Mouse (Mus musculus) limb, embryonic 14.5 days (tissue): ENCODE measurements around the gene Iqca. TPM values are rescaled to one million over a fixed set of nuclear protein-coding genes. Genes with fewer than 3 reads are reported as not detected.

ENCODE experiments used
- ATAC-seq: fragments of 200-750 bp; cut with Nextera tagmentation; 2 replicates; pipeline ENCODE4 v1.8.0; 2017; ENCODE audit warnings: low read depth, moderate number of reproducible peaks, moderate TSS enrichment; ENCODE audit not compliant: low FRiP score
- DNase-seq: peaks from one replicate; pipeline ENCODE4 v3.0.0-alpha.2; 2015; ENCODE audit warnings: low spot score
- H3K27ac ChIP-seq: fragments of 300-500 bp; sonication (generic); replicated peaks from 2 replicates; pipeline ENCODE4 v1.5.1; 2014; ENCODE audit warnings: low read depth, mild to moderate bottlenecking, low read length, moderate library complexity, mixed read lengths
- H3K27me3 ChIP-seq: fragments of 300-500 bp; sonication (generic); 2 replicates; pipeline ENCODE4 v1.6.1; 2014; ENCODE audit warnings: low read length, mixed read lengths; ENCODE audit not compliant: control insufficient read depth, insufficient read depth
- H3K36me3 ChIP-seq: fragments of 300-500 bp; sonication (generic); 2 replicates; pipeline ENCODE4 v1.6.1; 2014; ENCODE audit warnings: mild to moderate bottlenecking, low read length, moderate library complexity, mixed read lengths; ENCODE audit not compliant: control insufficient read depth, insufficient read depth
- H3K4me1 ChIP-seq: fragments of 300-500 bp; sonication (generic); 2 replicates; pipeline ENCODE4 v1.6.1; 2014; ENCODE audit warnings: antibody characterized with exemption, low read length, mixed read lengths; ENCODE audit not compliant: control insufficient read depth, insufficient read depth
- H3K4me2 ChIP-seq: fragments of 300-500 bp; sonication (generic); replicated peaks from 2 replicates; pipeline ENCODE4 v1.6.1; 2014; ENCODE audit warnings: low read depth, mild to moderate bottlenecking, low read length, moderate library complexity; ENCODE audit not compliant: severe bottlenecking
- H3K4me3 ChIP-seq: fragments of 300-500 bp; sonication (generic); replicated peaks from 2 replicates; pipeline ENCODE4 v1.5.1; 2014; ENCODE audit warnings: low read length
- H3K9ac ChIP-seq: fragments of 300-500 bp; sonication (generic); 2 replicates; pipeline ENCODE4 v1.6.1; 2014; ENCODE audit warnings: mild to moderate bottlenecking, low read depth, low read length, moderate library complexity; ENCODE audit not compliant: severe bottlenecking
- H3K9me3 ChIP-seq: fragments of 300-500 bp; sonication (generic); 2 replicates; pipeline ENCODE4 v1.6.1; 2016; ENCODE audit warnings: low read length; ENCODE audit not compliant: control insufficient read depth
- POLR2A ChIP-seq: fragments of 200-500 bp; IDR thresholded peaks from 2 replicates; pipeline ENCODE4 v1.8.0; 2012; ENCODE audit warnings: inconsistent platforms, mild to moderate bottlenecking, moderate library complexity, borderline replicate concordance; ENCODE audit not compliant: insufficient read depth, insufficient read length; ENCODE audit errors: extremely low read depth
- WGBS: fragments of 180-500 bp; shearing (Covaris S2); extraction: QIAGEN DNeasy Blood & Tissue Kit; methylation state at CpG from one replicate; pipeline ENCODE4 v1.1.7; 2014; 5-methylcytosine and 5-hydroxymethylcytosine counted together
- polyA plus RNA-seq, 2 experiments: library from polyadenylated mRNA; depleted of rRNA in 1 of 2; stranded (reverse) in 1 of 2; unstranded in 1 of 2; fragments of >200 nt; fragmentation: Nextera tagmentation in 1 of 2; extraction: Ambion mirVana in 1 of 2; gene quantifications; 2 replicates each; pipeline versions ENCODE4 v1.2.1 to v1.2.3; 2012 to 2014

Iqca gene
- polyA plus RNA-seq, 2 experiments, result 0.14 to 0.54 TPM

DNA sequence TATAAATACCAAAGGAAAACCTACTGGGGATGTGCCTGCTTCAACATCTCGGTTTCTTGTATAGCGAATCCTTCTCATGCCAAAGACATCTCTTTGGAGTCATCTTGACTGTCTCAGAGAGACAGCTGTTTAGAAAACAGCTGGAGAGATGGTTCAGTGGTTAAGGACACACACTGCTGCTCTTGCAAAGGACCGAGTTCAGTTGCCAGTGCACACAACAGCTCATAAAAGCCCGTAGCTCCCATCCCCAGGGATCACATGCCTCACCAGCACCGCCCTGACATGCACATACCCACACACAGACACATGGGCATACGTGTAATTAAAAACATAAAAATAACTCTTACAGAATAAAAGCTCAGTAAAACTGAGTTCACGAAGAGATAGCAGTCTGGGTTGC lies 10.0 kb upstream of the Iqca start:
- TF ChIP-seq POLR2A, result no peak
- H3K9ac ChIP-seq, result no peak overlapping the region
- no peaks in the 10 kb centered on the region for H3K27me3 ChIP-seq
- no peak for DNase-seq
- no peaks in the 10 kb centered on the region for H3K9me3 ChIP-seq
- no peak overlapping the region for H3K27ac ChIP-seq
- no peak overlapping the region for H3K4me3 ChIP-seq
- no peak overlapping the region for H3K4me2 ChIP-seq
- ATAC-seq, result no peak
- no peaks in the 10 kb centered on the region for H3K36me3 ChIP-seq
- H3K4me1 ChIP-seq, result peaks cover 5% of the 10 kb centered on the region
- 50% methylated on average over 7 of the region's 7 CpGs for WGBS

- H3K36me3 ChIP-seq, result no peaks in the 10 kb centered on the region
- H3K27me3 ChIP-seq, result no peaks in the 10 kb centered on the region
- DNase-seq (peak; percentile 33), ATAC-seq (peak; percentile 70)
- no peaks in the 10 kb centered on the region for H3K9me3 ChIP-seq
- H3K27ac ChIP-seq, result no peak overlapping the region
- WGBS, result 71% methylated on average over 13 of the region's 13 CpGs
- no peak overlapping the region for H3K4me3 ChIP-seq
- H3K9ac ChIP-seq, result no peak overlapping the region
- peaks cover 5% of the 10 kb centered on the region for H3K4me1 ChIP-seq
- TF ChIP-seq POLR2A, result no peak
- H3K4me2 ChIP-seq, result no peak overlapping the region
Observed at GRCm38 (mm10) chr1:90162379-90162857, 9.2 kb upstream of the Iqca start.

DNA sequence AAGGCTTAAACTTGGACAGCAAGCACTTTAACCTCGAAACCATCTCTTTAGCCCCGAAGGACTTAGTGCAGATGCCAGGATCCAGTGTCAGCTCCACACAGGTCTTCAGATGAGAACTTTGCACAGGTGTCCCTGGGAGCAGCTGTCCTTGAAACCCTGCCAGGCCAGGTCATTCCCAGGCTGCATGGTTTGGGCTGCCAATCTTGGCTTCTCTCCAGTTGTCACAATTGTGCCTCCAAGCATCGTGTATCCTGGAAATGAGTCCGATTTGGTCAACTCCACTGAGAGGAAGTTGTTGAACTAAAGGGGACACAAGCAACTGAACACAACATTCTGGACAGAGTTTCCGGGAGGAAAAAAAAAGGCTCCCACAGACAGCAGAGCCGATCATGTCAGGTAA lies 8.4 kb upstream of the Iqca start:
- no peak for TF ChIP-seq POLR2A
- 71% methylated on average over 6 of the region's 6 CpGs for WGBS
- Histone ChIP-seq H3K4me3 (no peak overlapping the region), H3K27me3 (no peaks in the 10 kb centered on the region), H3K9me3 (no peaks in the 10 kb centered on the region), H3K4me1 (peaks cover 5% of the 10 kb centered on the region), H3K4me2 (no peak overlapping the region), H3K36me3 (no peaks in the 10 kb centered on the region), H3K9ac (no peak overlapping the region), H3K27ac (no peak overlapping the region)
- DNase-seq, result no peak
- ATAC-seq, result no peak

DNA sequence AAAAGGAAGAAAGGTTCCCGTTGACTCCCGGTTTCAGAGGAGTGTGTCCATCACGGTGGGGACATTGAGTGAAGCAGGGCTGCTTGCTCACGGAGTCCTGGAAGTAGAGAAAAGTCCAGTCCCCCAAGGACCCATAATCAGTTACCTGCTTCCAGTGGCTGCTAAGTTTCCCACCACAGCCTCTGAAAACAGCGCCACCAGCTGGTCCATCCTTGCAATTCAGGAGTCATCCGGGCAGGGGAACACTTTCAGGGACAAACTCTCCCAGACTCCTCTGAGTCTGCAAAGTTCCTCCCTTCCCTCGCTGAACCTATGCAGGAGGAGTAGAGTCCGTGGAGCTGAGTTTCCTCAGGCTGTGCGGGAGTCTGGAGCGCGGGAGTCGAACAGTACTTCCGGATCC lies 6.7 kb upstream of the Iqca start:
- WGBS, result 38% methylated on average over 13 of the region's 13 CpGs
- H3K4me2 ChIP-seq, result no peak overlapping the region
- peaks cover 5% of the 10 kb centered on the region for H3K4me1 ChIP-seq
- no peaks in the 10 kb centered on the region for H3K9me3 ChIP-seq
- ATAC-seq (no peak), DNase-seq (no peak)
- H3K27me3 ChIP-seq, result no peaks in the 10 kb centered on the region
- TF ChIP-seq POLR2A, result no peak
- H3K27ac ChIP-seq, result no peak overlapping the region
- no peak overlapping the region for H3K4me3 ChIP-seq
- no peak overlapping the region for H3K9ac ChIP-seq
- no peaks in the 10 kb centered on the region for H3K36me3 ChIP-seq

GRCm38 (mm10) chr1:90156589-90156988 lies 3.4 kb upstream of the Iqca start:
- Histone ChIP-seq H3K4me3 (no peak overlapping the region), H3K27ac (no peak overlapping the region), H3K36me3 (no peaks in the 10 kb centered on the region), H3K4me1 (peaks cover 14% of the 10 kb centered on the region), H3K4me2 (no peak overlapping the region), H3K9me3 (no peaks in the 10 kb centered on the region), H3K27me3 (no peaks in the 10 kb centered on the region), H3K9ac (no peak overlapping the region)
- no peak for TF ChIP-seq POLR2A
- WGBS, result 62% methylated on average over 7 of the region's 7 CpGs
- DNase-seq (no peak), ATAC-seq (no peak)

DNA sequence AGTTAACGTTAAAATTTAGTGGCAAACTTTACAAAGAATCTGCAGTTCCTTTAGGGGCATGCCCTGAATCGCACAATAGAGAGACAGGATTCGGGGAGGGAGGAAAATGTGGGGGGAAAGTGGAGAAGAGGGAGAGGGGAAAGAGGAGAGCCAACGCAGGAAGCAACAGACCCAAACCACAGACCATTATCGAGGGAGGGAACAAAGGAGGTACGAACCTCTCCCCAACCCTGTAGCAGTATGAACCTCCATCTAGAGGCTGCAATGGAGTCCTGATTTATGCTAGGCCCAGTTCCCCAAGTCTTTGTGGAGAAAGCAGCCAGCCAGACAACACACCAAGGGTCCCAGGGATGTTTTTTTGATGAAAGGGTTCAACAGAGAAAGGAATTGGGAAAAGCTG lies 586 bp upstream of the Iqca start:
- Histone ChIP-seq H3K4me3 (no peak overlapping the region; the same call in 1 of the 2 replicates), H3K4me1 (peaks cover 14% of the 10 kb centered on the region), H3K4me2 (peak overlapping the region; percentile 30), H3K36me3 (no peaks in the 10 kb centered on the region), H3K27me3 (no peaks in the 10 kb centered on the region), H3K9me3 (no peaks in the 10 kb centered on the region), H3K27ac (peak overlapping the region; percentile 49), H3K9ac (peak overlapping the region; percentile 0; the same call in 1 of the 2 replicates)
- TF ChIP-seq POLR2A, result no peak
- DNase-seq (no peak), ATAC-seq (no peak)
- WGBS, result 13% methylated on average over 6 of the region's 6 CpGs
